Mouse (Mus musculus) CD8-positive naive resting alpha-beta T cell, adult 2 months (primary cell): Measurements from ENCODE around the gene Msmp.
"Not testable (repeated sequence)": the region's sequence is repeated elsewhere in the genome, so short reads cannot be mapped to it uniquely, and the experiment has no call there.

ENCODE experiments used
- DNase-seq, 2 experiments: peaks; one replicate each; pipeline ENCODE4 v3.0.0; 2022; ENCODE audit warnings: low read depth in 2 of 2, low spot score in 2 of 2

Gene Msmp

DNA sequence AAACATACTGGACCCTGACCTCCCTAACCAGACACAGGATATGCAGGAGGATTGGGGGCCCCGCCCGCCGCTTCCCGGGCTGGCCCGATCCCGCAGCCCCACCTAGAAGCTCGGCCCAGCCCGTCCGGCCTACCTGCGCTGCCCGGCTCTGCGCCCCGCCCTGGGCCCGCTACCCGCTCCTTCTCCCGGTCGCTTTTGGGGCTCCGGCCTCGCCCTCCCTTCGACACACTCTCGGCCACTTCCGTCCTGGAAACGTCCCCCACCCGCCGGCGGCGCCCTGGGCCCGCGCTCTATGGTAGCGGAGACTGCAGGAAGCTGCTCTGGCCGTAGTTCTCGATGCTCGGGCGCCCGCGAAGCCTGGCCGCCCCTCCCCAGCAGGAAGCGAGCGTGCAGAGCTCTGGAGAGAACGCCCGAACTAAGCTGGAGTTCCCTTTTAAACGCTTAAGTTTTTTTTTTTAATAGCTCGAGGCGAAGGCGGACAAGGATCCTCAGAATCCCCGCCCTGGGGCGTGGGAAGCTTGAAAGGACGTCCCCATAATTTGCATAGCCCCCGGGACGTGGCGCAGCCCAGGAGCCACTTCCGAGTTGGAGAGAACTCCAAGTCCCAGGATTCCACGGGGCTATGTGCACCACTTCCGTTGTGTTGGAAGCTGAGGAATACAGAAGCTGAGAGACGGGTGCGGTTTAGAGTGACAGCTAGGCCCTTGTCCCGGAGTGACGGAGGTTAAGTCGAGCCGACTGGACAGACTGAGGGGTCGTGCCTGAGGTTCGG lies 22.1 kb downstream of the Msmp start, which contains the start of the genes Creb3 and Tln1:
Creb3 (plus strand) TSS at position 336 of the 772 bp plus-strand sequence.
Tln1 (minus strand) TSS at position 695 of the 772 bp plus-strand sequence.
- DNase-seq, result peak; percentile 88 to 92

DNA sequence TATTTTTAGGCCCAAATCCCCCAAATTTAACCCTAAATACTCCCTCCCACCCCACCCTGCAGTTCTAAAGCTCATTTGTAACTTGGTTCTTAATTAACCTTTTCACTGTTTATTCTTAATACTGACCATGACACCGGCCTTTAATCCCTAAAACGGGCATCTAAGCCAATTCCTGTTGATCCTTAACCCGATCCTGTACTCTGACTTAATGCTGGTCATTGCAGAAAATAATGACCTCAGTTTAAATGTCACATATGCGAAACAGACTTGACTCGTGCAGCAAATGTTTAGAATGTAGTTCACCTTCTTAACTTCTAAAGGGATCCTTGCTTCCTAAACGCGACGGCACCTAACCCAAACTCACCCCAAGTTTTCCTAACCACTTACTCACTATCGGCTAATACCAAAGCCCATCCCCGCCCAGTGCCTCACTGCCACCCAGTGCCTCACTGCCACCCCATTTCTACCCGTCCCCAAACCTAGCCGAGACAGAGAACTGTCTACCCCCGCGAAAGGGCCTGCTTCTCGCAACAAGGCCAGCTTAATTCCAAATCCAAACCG lies 22.8 kb downstream of the Msmp start:
- no peak for DNase-seq

DNA sequence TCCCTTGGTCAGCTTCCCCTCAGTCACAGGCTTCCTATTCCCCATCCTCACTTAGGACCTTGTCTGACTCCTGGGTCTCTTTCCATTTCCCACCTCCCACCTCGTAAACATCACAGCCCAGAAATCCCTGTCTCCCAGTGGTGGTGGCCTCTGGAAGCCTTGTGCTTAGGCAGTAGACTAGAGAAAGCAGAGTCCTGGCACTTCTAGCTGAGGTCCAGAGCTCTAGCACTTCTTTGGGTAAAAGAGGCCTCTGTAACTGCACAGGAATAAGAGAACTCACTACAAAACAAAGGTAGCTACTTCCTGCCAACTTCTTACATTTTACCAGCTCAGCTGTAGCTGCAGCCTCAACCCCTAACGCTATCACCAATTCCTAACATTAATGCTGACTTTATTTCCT lies 23.3 kb downstream of the Msmp start:
- DNase-seq, result no peak

DNA sequence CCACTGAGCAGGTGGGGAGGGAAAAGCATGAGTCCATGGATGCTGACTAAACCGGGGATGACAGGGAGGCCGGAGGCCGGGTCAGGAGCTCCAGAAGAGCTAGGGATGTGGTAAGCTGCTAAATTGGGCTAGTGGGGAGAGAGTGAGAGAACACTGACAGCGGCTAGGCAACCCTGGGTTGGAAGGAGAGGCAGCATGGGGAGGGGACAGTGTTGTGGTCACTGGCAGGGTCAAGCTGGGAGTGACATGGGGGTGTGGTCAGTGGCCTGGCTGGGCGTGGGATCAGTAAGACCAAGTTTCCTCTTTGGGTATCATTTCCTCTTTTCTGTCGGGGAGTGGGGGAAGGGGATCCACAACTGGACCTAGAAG lies 24.1 kb downstream of the Msmp start:
- no peak for DNase-seq

DNA sequence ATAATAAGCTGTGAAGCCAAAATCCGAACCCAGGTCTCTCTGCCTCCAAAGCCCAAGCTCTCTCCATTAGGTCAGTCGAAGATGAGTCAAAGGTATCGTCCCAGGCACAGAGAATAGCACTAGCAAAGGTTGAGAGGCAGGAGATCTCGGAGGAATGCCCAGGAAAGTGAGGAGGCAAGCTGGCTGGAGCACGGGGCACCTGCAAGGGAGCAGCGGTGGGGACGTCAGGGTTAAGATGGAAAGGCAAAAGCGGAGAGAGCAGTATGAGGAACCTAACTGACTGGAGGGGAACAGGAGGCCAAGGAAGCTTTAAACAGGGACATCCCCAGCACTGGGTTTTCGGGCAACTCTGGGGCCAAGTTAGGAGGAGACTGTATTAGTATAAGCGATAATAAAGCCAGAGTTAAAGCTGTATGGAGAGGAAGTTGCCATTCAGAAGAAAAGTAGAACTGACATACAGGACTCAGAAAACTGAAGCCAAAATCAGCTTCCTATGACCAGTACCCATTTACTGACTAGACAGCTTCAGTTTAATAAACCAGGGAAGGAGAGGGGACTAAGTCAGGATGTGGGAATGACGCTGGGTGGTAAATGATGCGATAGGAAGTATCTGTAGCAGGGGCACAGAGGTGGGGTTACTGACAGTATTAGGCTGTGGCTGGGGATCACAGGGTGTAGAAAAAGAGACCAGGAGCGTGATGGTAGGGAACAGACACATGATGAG lies 24.6 kb downstream of the Msmp start:
- no peak for DNase-seq

DNA sequence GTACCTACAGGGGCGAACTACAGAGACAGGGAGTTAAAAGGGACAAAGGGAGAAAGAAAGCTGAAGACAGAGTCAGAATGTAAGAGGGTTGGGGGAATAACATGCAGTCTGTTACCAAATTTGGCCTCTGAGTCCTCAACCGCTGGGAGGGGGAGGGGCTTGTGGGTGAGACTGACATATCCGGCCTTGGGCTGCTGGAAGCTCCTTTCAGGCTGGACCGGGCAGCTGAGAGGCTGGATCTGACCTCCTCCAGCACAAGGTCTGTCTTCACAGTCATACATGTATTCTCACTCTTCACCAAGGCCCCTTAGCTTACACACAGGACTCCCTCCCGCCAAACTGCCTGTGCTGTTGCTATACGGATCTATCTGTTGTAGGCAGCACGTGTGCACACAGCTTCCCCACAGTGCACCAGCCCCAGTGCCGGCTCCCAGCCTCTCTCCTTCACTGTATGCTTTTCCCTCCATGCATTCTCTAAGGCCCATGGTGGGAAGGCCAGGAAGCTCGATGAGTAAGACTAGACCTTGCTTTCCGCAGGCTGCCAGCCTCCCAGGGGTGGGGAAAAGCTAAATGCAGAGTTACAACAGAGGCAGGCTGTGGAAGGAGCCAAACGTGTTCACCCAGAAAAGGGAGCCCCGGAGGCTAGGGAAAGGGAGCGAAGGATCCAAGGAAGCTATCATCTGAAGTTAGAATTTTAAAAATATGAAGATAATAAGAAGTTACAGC lies 25.5 kb downstream of the Msmp start:
- peak in 1 of 2 experiments; percentile 49 for DNase-seq

DNA sequence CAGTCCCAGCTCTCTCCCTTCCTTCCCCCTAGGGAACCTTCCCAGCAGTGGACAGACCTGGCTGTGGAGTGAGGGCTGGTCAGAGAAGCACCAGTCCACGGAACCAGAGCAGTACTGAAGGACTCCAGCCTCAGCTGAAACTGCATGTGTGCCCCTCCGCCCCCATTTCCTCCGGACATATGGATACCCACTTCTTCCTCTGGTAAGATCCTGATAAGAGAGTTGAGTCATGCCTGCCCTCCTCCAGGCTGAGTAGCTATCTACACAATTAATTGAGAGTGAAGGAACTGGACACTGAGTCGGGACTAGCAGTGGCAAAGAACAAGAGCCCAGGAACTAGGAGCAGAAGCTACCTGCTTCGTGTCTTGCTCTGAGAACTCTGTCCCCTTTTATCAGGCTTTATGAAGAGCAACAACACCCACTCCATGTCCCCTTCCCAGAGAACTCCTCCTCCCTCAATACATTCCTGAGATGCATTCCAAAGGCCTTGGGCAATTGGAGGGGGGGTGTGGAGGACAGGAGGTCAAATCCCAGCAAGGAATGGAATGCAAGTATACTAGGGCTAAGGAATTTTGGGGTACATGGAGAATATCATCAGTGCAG lies 26.2 kb downstream of the Msmp start:
- no peak for DNase-seq

DNA sequence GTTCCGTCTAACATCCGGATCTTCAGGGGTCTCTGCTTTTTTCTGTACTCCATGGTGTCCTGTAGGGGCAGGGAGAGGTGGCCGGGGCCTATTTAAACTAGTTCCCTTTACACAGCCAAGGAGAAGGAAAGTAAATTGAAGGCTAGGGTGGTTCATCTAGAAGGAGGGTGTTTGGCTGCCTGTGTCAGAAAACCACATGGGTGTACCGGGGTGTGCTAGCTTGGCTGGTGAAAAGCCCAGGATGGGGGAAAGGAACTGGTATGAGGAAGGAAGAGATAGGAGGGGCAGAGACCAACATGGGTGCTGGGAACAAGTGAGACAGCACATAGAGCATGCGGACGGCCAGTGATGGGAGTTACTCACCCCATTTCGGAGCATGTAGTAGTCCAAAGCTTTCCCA lies 28.4 kb downstream of the Msmp start:
- no peak for DNase-seq

DNA sequence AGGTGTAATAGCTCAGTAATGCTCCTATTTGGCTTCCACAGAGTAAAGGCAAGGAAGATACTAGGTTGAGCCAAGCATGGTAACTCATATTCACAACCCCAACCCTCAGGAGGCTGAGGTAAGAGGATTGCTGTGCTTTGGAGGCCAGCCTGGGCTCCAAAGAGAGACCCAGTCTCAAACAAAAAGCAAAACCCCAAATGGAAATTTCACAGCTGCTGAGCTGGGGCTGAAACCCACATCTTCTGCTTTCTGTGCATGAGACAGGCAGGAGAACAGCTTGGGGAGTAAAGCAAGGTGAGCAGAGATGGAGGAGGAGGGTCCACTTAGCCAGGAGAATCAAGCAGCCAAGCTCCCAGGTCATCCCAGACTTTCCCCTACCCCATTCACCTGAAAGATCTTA lies 30.4 kb downstream of the Msmp start:
- DNase-seq, result no peak

DNA sequence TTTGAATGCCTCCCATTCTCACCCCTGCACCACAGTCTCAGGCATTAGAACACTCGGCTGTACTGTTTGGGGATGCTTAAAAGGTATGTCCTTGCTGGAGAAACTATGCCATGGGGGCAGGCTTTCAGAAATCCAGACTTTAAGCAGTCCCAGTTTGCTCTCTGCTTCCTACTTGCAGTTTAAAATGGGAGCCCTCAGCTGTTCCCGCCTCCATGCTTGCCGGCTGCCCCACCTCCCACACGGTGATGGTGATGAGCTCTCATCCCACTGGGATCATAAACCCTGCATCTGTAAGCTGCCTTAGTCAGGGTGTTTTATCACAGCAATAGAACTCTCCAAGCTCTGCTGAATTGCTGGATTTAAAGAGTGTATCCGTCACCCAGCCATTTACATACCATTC lies 31.9 kb downstream of the Msmp start:
- no peak for DNase-seq

DNA sequence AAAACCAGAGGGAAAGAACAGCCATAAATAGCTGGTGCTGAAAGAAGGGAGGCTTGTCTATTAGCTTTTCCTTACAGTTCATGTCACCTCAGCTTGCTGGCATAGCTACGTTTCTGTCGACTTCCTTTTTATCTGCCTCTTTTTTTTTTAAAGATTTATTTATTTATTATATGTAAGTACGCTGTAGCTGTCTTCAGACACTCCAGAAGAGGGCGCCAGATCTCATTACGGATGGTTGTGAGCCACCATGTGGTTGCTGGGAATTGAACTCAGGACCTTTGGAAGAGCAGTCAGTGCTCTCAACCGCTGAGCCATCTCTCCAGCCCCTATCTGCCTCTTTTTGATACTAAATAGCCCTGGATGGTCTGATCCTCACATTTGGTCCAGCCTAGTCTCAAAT lies 32.4 kb downstream of the Msmp start:
- not testable (repeated sequence) for DNase-seq

DNA sequence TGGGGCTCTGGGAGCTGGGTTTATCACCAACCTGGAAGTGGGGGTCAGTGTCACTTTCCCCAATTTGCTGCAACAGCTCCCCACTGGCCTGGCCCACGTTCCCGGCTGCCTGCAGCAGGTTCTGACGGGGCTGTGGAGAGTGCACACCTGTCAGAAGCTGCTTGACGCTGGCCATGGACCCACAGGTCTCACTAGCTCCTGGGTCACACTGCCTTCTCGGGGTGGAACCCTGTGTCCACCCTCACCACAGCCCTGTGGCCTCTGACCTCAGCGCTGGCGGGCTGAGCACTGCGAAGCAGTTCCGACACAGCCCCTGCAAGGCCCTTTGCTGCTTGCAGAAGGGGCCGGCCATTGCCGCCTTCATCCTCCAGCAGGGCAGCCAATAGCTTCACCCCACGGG lies 35.2 kb downstream of the Msmp start:
- no peak for DNase-seq

DNA sequence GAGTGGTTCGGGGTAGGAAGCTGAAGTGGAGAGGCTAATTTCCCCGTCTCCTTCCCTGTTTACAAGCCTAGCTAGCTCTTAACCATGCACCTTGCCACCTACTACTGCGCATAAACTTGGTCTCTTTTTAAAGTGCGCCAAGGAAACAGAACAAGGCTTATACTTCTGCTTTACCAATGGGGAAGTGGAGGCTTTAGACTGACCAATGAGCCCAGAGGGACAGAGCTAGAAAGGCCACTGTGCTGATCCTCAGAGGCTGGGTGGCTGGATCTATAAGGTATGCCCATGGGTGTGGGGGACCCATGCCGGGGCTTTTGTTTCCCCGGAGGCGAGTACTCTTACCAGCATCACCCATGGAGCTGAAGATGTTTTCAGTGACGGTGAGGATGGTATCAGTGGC lies 37.1 kb downstream of the Msmp start:
- DNase-seq, result no peak

DNA sequence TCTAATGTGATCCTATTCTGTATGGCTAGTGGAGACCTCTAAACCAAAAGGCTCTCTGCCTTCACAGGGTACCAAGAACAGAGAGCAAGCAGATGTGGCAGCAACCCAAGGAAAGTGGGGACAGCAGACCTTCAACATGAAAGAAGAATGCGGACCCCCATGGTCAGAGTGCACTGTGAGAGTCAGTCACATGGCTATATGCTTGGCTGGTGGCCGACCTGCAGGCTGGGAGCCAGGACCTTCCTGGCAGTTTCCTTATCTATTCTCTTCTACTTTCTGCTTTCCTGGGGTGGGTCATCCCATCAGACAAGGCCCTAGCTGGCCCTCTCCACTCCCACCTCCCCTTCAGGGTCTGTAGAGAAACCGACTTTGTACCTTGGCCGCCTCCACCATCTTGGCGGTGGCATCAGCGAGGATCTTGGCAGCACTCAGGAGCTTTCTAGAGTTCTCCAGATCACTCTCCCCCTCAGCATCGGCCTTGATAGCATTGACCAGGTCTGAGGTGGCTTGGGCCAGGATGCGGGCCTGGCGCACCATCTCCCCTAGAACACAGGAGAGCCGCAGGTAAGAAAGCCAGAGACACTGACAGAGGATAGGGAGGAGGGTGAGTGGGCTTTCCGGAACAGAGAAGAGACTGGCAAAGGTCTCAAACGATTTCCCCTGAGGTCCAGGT lies 37.8 kb downstream of the Msmp start:
- DNase-seq, result no peak

DNA sequence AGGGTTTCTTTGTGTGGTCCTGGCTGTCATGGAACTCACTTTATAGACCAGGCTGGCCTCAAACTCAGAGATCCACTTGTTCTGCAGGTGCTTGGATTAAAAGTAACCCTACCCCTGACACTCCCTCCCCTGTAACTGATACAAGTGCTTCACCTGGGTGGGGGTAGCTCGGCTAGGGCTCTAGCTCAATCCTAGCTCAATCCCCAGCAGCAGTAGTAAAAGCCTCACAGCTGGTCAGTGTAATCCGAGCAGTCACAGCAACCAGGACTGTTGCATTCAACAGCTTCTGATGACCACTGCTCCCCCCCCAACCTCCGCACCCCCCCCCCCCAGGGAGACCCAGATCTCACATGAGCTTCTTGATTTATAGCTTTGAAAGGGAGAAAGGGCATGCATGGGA lies 42.2 kb downstream of the Msmp start:
- no peak for DNase-seq

DNA sequence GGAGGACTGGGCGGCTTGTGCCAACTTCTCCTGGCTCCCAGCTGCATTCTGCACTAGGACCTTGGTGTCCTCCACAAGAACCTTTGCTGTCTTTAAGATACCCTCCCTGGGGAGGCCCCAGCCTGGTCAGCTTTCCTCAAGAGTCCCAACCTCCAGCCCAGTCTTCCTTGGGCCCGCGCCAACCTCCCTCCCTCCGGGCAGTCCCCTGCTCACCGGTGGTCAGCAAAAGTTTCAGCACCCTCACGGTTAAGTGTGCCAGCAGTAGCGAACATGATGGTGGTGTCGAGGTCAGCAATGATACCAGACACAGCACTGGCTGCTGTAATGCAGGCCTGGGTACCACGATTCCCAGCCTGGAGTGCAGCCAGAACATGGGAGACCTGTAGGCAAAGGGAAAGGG lies 48.3 kb downstream of the Msmp start:
- DNase-seq, result no peak

DNA sequence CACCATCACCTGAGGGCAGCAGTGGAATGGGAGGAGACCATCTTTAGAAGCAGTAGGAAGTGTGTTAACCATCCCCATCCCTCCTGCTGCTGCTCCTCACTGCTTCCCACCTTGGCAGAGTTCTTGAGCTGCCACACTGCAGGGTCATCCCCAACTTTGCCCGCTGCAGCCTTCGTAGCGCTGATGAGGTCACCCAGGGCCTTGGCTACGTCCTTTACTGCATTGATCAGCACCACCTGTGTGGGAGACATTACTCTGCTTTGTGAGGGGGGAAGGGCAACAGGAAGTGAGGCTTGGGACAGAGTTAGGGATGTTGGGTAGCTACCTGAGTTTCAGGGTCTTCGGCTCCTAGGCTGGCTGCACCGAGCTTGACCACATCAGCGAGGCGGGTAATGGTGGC lies 48.7 kb downstream of the Msmp start:
- no peak for DNase-seq

DNA sequence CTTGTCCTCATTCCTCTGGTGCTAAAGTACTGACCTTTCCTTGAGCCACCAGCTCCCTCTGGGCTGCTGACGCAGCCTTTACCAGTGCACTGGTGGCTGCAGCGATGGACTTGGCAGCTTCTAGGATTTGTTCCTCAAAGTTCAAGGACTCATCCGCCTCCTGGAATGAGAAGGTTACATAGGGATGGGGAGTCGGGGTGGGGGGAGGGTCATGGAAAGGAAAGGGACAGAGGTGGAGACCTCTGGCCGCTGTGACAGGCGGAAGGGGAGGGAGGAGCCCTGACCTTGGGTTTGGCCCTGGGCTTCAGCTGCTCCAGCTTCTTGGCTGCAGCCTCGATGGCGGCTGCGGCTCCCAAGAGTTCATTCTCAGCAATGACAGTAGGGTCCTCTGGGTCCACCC lies 51.0 kb downstream of the Msmp start:
- DNase-seq, result no peak
